Comparison of ENCODE assay signal across 21 mouse cellular contexts in genomic region chr17:86743351-86743941, GRCm38 (mm10). TPM values are rescaled to one million over a fixed set of nuclear protein-coding genes. Genes with fewer than 3 reads are reported as not detected.
A peak's percentile ranks its signal among the peaks of the same experiment; 100 is the strongest.
DNase-seq lines count a peak whose midpoint lies in the region; ATAC-seq and TF ChIP-seq lines count a peak whose summit lies in the region.
"Had no signal": no experiment of that assay in that cellular context is flagged by ENCODE, and none has a peak within 500 bp of the region (broad histone marks: within the 10 kb centered on the region; RNA-seq: fewer than 3 reads in every experiment).

No protein-coding gene starts in this region.

- no peaks in the 10 kb centered on the region for H3K9me3 ChIP-seq in intestine, postnatal 0 days (ENCODE audit: control insufficient read depth)
- no peaks in the 10 kb centered on the region for H3K9me3 ChIP-seq in intestine, embryonic 15.5 days
- H3K9me3 ChIP-seq in lung, postnatal 0 days (ENCODE audit: low read length): no peaks in the 10 kb centered on the region
- H3K9me3 ChIP-seq in ES-Bruce4 (replicated peaks; ENCODE audit: control insufficient read depth, insufficient read depth, low read length, poor library complexity, severe bottlenecking): no peaks in the 10 kb centered on the region
- H3K9me3 ChIP-seq: embryonic facial prominence, embryonic 13.5 days; heart, embryonic 10.5 days; hindbrain, embryonic 15.5 days; liver, embryonic 15.5 days; midbrain, embryonic 12.5 days; neural tube, embryonic 15.5 days had no signal

- no peaks in the 10 kb centered on the region for H3K36me3 ChIP-seq in intestine, postnatal 0 days (ENCODE audit: control insufficient read depth, insufficient read depth)
- H3K36me3 ChIP-seq in intestine, embryonic 15.5 days: no peaks in the 10 kb centered on the region
- H3K36me3 ChIP-seq in lung, postnatal 0 days (ENCODE audit: insufficient read depth, low read length): no peaks in the 10 kb centered on the region
- no peaks in the 10 kb centered on the region for H3K36me3 ChIP-seq in ES-Bruce4 (ENCODE audit: control insufficient read depth, insufficient read depth, low read length, poor library complexity, severe bottlenecking)
- H3K36me3 ChIP-seq: embryonic facial prominence, embryonic 13.5 days; heart, embryonic 10.5 days; hindbrain, embryonic 15.5 days; liver, embryonic 15.5 days; midbrain, embryonic 12.5 days; neural tube, embryonic 15.5 days had no signal

- no peak overlapping the region for H3K27ac ChIP-seq in intestine, postnatal 0 days (ENCODE audit: low read depth, low read length)
- no peak overlapping the region for H3K27ac ChIP-seq in intestine, embryonic 15.5 days
- no peak overlapping the region for H3K27ac ChIP-seq in lung, postnatal 0 days (ENCODE audit: low read length)
- H3K27ac ChIP-seq in ES-Bruce4 (ENCODE audit: insufficient read depth, low read length): no peak overlapping the region
- H3K27ac ChIP-seq: embryonic facial prominence, embryonic 13.5 days; heart, embryonic 10.5 days; hindbrain, embryonic 15.5 days; liver, embryonic 15.5 days; midbrain, embryonic 12.5 days; neural tube, embryonic 15.5 days had no signal

- peak; percentile 41 for TF ChIP-seq CTCF in intestine, postnatal 0 days (IDR thresholded peaks at IDR 0.05; ENCODE audit: low read depth)
- peak; percentile 40 for TF ChIP-seq CTCF in lung, postnatal 0 days (IDR thresholded peaks at IDR 0.05)
- peak; percentile 38 for TF ChIP-seq CTCF in ES-Bruce4 (IDR thresholded peaks at IDR 0.05; ENCODE audit: low read depth, low read length)

- H3K4me1 ChIP-seq in intestine, postnatal 0 days (replicated peaks; ENCODE audit: control insufficient read depth, insufficient read depth, low read length): no peaks in the 10 kb centered on the region
- no peaks in the 10 kb centered on the region for H3K4me1 ChIP-seq in intestine, embryonic 15.5 days (replicated peaks)
- H3K4me1 ChIP-seq in lung, postnatal 0 days (ENCODE audit: insufficient read depth, low read depth, low read length): peaks cover 5% of the 10 kb centered on the region; the same call in 1 of the 2 replicates
- peaks cover 4% of the 10 kb centered on the region for H3K4me1 ChIP-seq in ES-Bruce4 (ENCODE audit: control insufficient read depth, insufficient read depth, low read length)
- H3K4me1 ChIP-seq: embryonic facial prominence, embryonic 13.5 days; hindbrain, embryonic 15.5 days; liver, embryonic 15.5 days; midbrain, embryonic 12.5 days; neural tube, embryonic 15.5 days had no signal

- DNase-seq in lung, postnatal 0 days (ENCODE audit: low spot score): no peak
- DNase-seq in lung, postnatal 36 days: no peak
- no peak for DNase-seq in natural killer cell, adult 2 months (ENCODE audit: low spot score in 2 of 2)
- DNase-seq in kidney, postnatal 36 days: no peak
- DNase-seq: adrenal gland, postnatal 10 days; cerebellum, adult 2 months; forebrain, postnatal 0 days; heart, postnatal 14 days; kidney, adult 18-20 months; lung, postnatal 4 days; right cerebral cortex, postnatal 4 days had no signal

- H3K27me3 ChIP-seq in intestine, postnatal 0 days (replicated peaks; ENCODE audit: control insufficient read depth, insufficient read depth, low read length): no peaks in the 10 kb centered on the region
- no peaks in the 10 kb centered on the region for H3K27me3 ChIP-seq in intestine, embryonic 15.5 days (replicated peaks)
- no peaks in the 10 kb centered on the region for H3K27me3 ChIP-seq in lung, postnatal 0 days (replicated peaks; ENCODE audit: insufficient read depth, low read length)
- H3K27me3 ChIP-seq in ES-Bruce4 (ENCODE audit: control insufficient read depth, insufficient read depth, low read length, poor library complexity, severe bottlenecking): no peaks in the 10 kb centered on the region
- H3K27me3 ChIP-seq: embryonic facial prominence, embryonic 13.5 days; hindbrain, embryonic 15.5 days; liver, embryonic 15.5 days; midbrain, embryonic 12.5 days; neural tube, embryonic 15.5 days had no signal

- no peak overlapping the region for H3K9ac ChIP-seq in intestine, postnatal 0 days (ENCODE audit: low read depth, low read length)
- no peak overlapping the region for H3K9ac ChIP-seq in intestine, embryonic 15.5 days
- no peak overlapping the region for H3K9ac ChIP-seq in lung, postnatal 0 days (replicated peaks; ENCODE audit: low read depth)
- no peak overlapping the region for H3K9ac ChIP-seq in ES-Bruce4 (ENCODE audit: low read depth, poor library complexity, severe bottlenecking)
- H3K9ac ChIP-seq: embryonic facial prominence, embryonic 13.5 days; forebrain, postnatal 0 days; hindbrain, embryonic 15.5 days; liver, embryonic 15.5 days; midbrain, embryonic 12.5 days; neural tube, embryonic 15.5 days had no signal

- 74% methylated on average over 7 of the region's 7 CpGs for WGBS in intestine, postnatal 0 days
- 80% methylated on average over 7 of the region's 7 CpGs for WGBS in intestine, embryonic 15.5 days
- 86% methylated on average over 7 of the region's 7 CpGs for WGBS in lung, postnatal 0 days

- no peak for TF ChIP-seq EP300 in lung, postnatal 0 days (IDR thresholded peaks at IDR 0.05)
- TF ChIP-seq EP300 in ES-Bruce4 (IDR thresholded peaks at IDR 0.05; ENCODE audit: insufficient read depth, low read depth, low read length): no peak

- no peak for TF ChIP-seq POLR2A in ES-Bruce4 (IDR thresholded peaks at IDR 0.05; ENCODE audit: insufficient read depth, low read length)

- no peak for ATAC-seq in intestine, postnatal 0 days
- ATAC-seq in intestine, embryonic 15.5 days: no peak
- ATAC-seq in lung, postnatal 0 days: no peak
- peak; percentile 58 for ATAC-seq in megakaryocyte progenitor cell, adult 5-6 weeks (replicated peaks; ENCODE audit: poor library complexity)
- ATAC-seq: forebrain, postnatal 0 days had no signal

- no peak overlapping the region for H3K4me2 ChIP-seq in intestine, postnatal 0 days (replicated peaks; ENCODE audit: low read depth)
- no peak overlapping the region for H3K4me2 ChIP-seq in intestine, embryonic 15.5 days (replicated peaks)
- no peak overlapping the region for H3K4me2 ChIP-seq in lung, postnatal 0 days (replicated peaks; ENCODE audit: low read depth, low read length)
- H3K4me2 ChIP-seq: embryonic facial prominence, embryonic 13.5 days; hindbrain, embryonic 15.5 days; liver, embryonic 15.5 days; midbrain, embryonic 12.5 days; neural tube, embryonic 15.5 days had no signal

- no peak overlapping the region for H3K4me3 ChIP-seq in intestine, postnatal 0 days (ENCODE audit: low read depth, low read length)
- no peak overlapping the region for H3K4me3 ChIP-seq in intestine, embryonic 15.5 days (replicated peaks)
- no peak overlapping the region for H3K4me3 ChIP-seq in lung, postnatal 0 days (ENCODE audit: low read depth, low read length)
- H3K4me3 ChIP-seq in ES-Bruce4 (ENCODE audit: low read depth, low read length): no peak overlapping the region
- H3K4me3 ChIP-seq: embryonic facial prominence, embryonic 13.5 days; heart, embryonic 10.5 days; hindbrain, embryonic 15.5 days; liver, embryonic 15.5 days; midbrain, embryonic 12.5 days; neural tube, embryonic 15.5 days had no signal

RNA-seq across cellular contexts. Expression of gene Epas1, which starts 10.1 kb away (rescaled TPM):
- 7.4 and 8.7 TPM in 2 replicates for polyA plus RNA-seq in intestine, postnatal 0 days (2015; fragmentation: Nextera tagmentation; extraction: Ambion mirVana)
- polyA plus RNA-seq in intestine, embryonic 15.5 days (2015; fragmentation: Nextera tagmentation; extraction: Ambion mirVana): 3.8 and 4.0 TPM in 2 replicates
- 89.8 and 98.3 TPM in 2 replicates for polyA plus RNA-seq in lung, postnatal 0 days (2015; fragmentation: Nextera tagmentation; extraction: Ambion mirVana)
- polyA plus RNA-seq in ES-Bruce4 (2011; ENCODE audit: insufficient read depth, insufficient read length, low read depth, missing spikeins): 5.9 and 7.0 TPM in 2 replicates
- 0.02 TPM in 1 of 2 replicates, not detected in the other for total RNA-seq in megakaryocyte progenitor cell, adult 5-6 weeks (2015)
- not detected in 2 replicates for total RNA-seq in megakaryocyte progenitor cell, adult 5-6 weeks (2017)
